Mouse (Mus musculus): ENCODE data around the gene Il11ra1.
"Not testable (repeated sequence)": the region's sequence is repeated elsewhere in the genome, so short reads cannot be mapped to it uniquely, and the experiment has no call there.

DNA sequence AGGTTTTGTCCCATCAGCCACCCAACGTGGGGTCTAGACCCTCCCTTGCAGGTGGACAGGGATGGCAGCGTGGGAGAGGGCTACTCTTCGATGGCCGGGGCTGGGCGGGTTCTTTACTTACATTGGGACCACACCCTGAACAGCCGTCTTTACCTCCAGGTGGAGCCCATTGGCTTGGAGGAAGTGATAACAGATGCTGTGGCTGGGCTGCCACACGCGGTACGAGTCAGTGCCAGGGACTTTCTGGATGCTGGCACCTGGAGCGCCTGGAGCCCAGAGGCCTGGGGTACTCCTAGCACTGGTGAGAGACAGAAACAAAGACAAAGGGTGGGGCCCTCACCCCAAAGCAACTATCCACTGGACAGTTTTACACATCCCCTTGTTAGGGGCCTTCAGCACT, 67.5 kb downstream of the Il11ra1 start:
- not testable (repeated sequence) for TF ChIP-seq MYOD1 (IDR thresholded peaks at IDR 0.05; ENCODE audit: control insufficient read depth, insufficient read length, low read depth); MAX (IDR thresholded peaks at IDR 0.05); CTCF (IDR thresholded peaks at IDR 0.05; ENCODE audit: control insufficient read depth, insufficient read depth, insufficient read length); MYOG (IDR thresholded peaks at IDR 0.05; ENCODE audit: control insufficient read depth, extremely low read depth, insufficient read length); CEBPB (IDR thresholded peaks at IDR 0.05; ENCODE audit: low read depth); USF1 (IDR thresholded peaks at IDR 0.05; ENCODE audit: low read depth)

Measured in C2C12 (cell line).